Mouse (Mus musculus): ENCODE measurements around the gene Slc34a1.
A peak's percentile ranks its signal among the peaks of the same experiment; 100 is the strongest.

Gene Slc34a1

DNA sequence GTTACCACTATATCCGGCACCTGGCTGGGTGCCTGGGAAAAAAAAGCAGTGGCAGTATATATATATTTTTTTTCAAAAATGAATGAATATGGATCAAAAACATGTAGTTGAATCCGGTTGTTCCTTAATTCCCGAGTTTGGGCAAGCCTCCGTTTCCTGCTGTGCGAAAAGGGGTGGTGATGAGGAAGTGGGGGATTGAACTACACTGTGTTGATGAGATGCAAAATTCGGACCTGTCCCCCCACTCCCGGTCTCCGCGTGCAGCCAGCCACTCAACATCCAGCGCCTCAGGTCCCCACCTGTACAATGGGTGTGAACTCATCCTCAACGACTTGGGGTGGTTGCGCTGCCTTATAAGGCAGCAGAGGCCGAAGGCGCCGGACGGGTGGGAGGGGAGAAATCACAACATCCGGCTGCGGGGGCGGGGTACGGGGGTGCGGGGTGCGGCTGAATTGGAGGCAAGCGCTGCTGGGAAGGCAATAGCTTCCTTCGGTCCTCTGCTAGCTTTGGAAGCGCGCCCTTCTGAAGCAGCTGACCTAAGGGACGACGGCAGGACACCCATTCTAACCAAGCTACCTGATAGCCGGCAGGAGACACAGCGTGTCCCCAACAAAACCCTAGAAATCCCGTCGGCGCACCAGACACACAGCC is 46.4 kb downstream of the Slc34a1 start:
- DNase-seq = no peak

GRCm38 (mm10) chr13:55444937-55445315 is 46.9 kb downstream of the Slc34a1 start, which contains the start of gene Grk6:
TSS of gene Grk6 (plus strand) at chr13:55445072.
- peak; percentile 99 for DNase-seq

GRCm38 (mm10) chr13:55445361-55446091 is 47.5 kb downstream of the Slc34a1 start:
- no peak for DNase-seq

DNA sequence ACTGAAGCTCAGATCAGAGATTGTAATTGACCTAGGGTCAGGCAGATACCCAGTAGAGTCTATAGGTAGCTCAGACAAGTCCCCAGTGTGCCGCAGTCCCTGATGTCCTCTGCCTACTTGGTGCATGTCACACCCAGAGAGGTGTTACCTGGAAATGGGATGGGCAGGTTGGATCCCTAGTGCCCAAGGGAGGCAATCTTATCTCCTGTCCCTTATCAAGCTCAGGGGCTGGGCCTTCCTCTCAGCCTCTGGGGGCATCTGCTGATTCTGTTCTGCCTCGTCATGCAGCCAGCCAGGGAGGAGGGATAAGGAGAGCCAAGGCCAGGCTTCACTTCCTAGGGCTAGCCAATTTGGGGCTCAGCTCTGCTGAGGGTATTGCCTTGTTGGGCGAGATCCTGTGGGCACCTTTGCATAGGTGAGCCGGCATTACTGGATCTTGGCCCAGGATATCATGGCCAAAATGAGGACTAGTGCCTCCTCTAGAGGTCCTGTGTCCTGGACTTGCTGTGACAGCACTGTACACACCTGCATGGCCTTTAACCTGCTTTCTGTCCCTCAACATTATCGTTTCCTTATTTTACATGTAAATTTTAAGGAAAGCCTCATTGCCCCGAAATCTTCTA is 48.6 kb downstream of the Slc34a1 start:
- no peak for DNase-seq

GRCm38 (mm10) chr13:55447543-55447943 is 49.6 kb downstream of the Slc34a1 start:
- DNase-seq = no peak

GRCm38 (mm10) chr13:55448131-55448530 is 50.1 kb downstream of the Slc34a1 start:
- DNase-seq = no peak

GRCm38 (mm10) chr13:55449205-55449604 is 51.2 kb downstream of the Slc34a1 start:
- no peak for DNase-seq

GRCm38 (mm10) chr13:55449679-55450441 is 51.9 kb downstream of the Slc34a1 start:
- DNase-seq = no peak

DNA sequence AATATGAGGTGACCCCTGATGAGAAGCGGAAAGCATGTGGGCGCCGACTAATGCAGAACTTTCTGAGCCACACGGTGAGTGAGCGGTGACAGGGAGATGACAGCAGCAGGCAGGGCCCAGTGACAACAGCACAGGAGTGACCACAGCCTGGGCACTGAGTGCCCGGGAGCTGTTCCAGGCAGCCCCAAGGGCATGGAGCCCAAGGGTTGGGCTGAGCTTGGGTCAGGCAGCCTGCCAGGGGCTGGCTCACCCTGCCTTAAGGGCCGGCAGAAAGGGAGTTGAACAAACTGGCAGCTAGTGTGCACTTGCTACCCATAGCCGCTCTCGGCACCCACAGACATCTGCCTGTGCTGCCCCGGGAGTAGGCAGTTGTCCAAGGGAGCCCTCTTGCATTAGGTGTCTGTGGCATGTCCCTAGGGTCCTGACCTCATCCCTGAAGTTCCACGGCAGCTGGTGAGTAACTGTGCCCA is 52.6 kb downstream of the Slc34a1 start:
- DNase-seq = peak; percentile 62 to 77

DNA sequence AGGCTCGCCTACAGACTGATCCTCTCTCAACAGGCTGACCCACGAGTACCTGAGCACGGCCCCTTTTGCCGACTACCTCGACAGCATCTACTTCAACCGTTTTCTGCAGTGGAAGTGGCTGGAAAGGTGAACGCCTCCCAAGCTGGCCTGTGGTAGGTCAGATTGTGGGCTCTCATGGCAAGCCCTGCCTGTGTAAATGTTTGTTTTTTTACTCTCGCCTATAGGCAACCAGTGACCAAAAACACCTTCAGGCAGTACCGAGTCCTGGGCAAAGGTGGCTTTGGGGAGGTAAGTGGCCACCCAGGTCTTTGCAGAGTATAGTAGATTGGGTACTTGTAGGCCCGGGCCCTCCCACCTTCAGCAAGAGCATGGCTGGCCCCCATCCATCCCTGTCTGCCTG is 53.3 kb downstream of the Slc34a1 start:
- no peak for DNase-seq

GRCm38 (mm10) chr13:55451785-55452549 is 54.0 kb downstream of the Slc34a1 start:
- peak in 1 of 2 experiments; percentile 31 for DNase-seq

DNA sequence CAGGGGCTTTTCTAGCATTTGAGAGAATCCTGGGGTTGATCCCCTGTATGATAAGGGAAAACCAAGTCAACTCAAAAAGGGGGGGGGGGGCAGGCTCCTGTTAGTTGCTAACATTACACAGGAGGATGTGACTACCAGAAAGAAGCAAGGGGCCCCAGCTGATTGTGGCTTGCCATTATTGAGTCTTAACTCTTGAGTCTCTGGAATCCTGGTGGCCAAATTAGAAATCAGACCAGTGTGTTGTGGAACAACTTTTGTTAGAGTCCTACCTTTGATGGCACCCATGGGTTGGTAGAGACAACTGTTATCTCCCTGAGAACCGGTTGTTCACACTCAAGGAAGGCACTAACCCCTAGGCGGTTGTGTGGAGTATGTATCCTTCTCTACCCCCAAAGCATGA is 65.0 kb downstream of the Slc34a1 start:
- DNase-seq = no peak

DNA sequence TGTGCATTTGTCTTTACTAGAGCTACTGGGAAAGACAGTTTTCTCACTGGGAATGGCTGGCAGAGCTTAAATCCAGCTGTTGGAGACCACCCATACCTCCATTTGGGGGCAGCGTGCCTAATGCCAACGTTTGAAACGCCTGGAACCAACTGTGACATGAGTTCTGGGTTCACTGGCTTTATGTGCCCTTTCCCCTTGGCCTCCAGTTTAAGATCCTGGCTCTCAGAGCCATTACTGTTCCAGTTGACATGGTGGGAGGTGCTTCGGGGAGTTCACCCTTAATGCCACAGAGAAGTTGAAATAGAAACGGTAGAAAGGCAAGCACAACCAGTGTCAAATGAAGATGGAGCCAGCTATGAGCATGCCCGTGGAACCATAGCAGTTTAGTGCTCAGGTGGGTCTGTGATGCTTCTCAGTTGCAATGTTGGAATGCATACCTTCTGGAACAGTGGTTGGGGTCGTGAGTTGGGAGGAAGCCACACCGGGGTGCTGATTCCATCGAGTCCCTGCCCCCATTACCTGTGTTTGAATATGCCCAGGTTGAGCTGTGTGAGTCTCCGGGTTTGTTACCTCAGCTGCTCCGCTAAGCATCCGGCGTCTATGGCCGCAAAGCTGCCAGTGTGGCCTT is 65.5 kb downstream of the Slc34a1 start:
- no peak for DNase-seq

DNA sequence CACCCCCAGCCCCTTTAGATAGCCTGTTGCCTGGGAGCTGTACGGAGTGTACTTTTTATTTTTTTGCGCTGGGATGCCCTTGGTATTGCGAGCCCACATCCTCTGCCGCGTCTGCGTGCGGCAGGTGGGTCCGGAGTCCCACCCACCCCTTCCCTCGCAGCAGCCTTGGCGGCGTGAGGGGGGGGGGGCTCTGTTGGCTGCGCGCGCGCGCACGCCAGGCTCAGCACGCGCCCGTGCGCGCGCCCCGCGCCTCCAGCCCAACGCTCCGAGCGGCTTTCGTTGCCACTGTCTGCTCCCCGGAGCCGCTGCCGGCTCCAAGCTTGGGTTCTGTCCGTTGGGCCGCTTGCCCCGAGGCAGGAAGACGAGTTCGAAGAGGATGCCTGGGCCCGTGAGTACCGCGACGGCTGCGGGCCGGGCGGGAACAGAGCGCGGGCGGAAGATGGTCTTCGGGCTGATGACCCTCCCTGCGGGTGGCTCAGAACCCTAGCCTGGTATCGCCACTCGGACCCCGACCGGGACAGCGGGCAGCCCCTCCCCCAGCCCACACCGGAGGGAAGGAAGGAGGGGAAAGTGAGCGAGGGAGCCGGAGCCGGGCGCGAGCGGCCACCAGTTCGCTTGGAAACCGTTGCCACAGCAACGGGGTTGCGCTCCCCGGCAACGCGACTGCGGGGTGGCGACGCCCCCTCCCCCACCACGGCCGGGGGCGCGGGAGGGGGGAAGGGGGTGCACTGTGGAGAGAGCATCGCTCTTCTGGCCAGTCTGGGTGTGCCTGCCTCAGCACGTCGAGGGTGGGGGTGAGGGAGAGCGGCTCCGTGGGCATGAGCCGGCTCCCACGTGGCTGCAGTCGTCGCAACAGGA is 66.3 kb downstream of the Slc34a1 start, which contains the start of gene Prr7:
Gene Prr7 (plus strand): TSS at position 241 of the 858 bp plus-strand sequence.
- DNase-seq = peak; percentile 60 to 76

- no peak for DNase-seq
These were observed 67.2 kb downstream of the Slc34a1 start for GRCm38 (mm10) chr13:55465184-55465583.
